Mouse (Mus musculus) E14TG2a.4 (cell line): Measurements from ENCODE around the gene Odc1.

ENCODE experiments used
- H3K27me3 ChIP-seq: 2 replicates; pipeline ENCODE4 v1.6.1; 2014; ENCODE audit warnings: low read length, control low read depth; ENCODE audit not compliant: insufficient read depth
- H3K36me3 ChIP-seq: 2 replicates; pipeline ENCODE4 v1.6.1; 2014; ENCODE audit warnings: low read length, control low read depth; ENCODE audit not compliant: insufficient read depth
- H3K4me1 ChIP-seq: replicated peaks from 2 replicates; pipeline ENCODE4 v1.6.1; 2014; ENCODE audit warnings: low read depth, low read length, control low read depth
- H3K4me3 ChIP-seq: replicated peaks from 2 replicates; pipeline ENCODE4 v1.5.1; 2014; ENCODE audit warnings: mild to moderate bottlenecking, low read length
- H3K9me3 ChIP-seq: 2 replicates; pipeline ENCODE4 v1.6.1; 2014; ENCODE audit warnings: low read length, control low read depth
- CTCF ChIP-seq: conservative IDR thresholded peaks from 2 replicates; pipeline ENCODE4 v1.5.1; 2014; ENCODE audit warnings: low read length
- NANOG ChIP-seq: IDR thresholded peaks from 2 replicates; pipeline ENCODE4 v1.6.1; 2014; ENCODE audit warnings: borderline replicate concordance, low read length, mixed read lengths
- POU5F1 ChIP-seq: IDR thresholded peaks from 2 replicates; pipeline ENCODE4 v1.6.1; 2014; ENCODE audit warnings: low read length, borderline replicate concordance

The Odc1 gene

GRCm38 (mm10) chr12:17511019-17511418, 33.6 kb upstream of the Odc1 start:
- TF ChIP-seq NANOG (no peak), CTCF (no peak), POU5F1 (no peak)
- H3K27me3 ChIP-seq = no peaks in the 10 kb centered on the region

GRCm38 (mm10) chr12:17529180-17529579, 15.4 kb upstream of the Odc1 start:
- H3K27me3 ChIP-seq = no peaks in the 10 kb centered on the region
- TF ChIP-seq NANOG (no peak), CTCF (no peak), POU5F1 (no peak)
- peaks cover 9% of the 10 kb centered on the region; the same call in 1 of the 2 replicates for H3K4me1 ChIP-seq
- no peaks in the 10 kb centered on the region for H3K36me3 ChIP-seq
- no peaks in the 10 kb centered on the region for H3K9me3 ChIP-seq
- no peak overlapping the region for H3K4me3 ChIP-seq

More at GRCm38 (mm10) chr12:17511019-17511418, 33.6 kb upstream of the Odc1 start:
- H3K4me1 ChIP-seq = peaks cover 17% of the 10 kb centered on the region
- H3K4me3 ChIP-seq = no peak overlapping the region
- 0 out of 2 replicates have a peak, but pooled peaks cover 2% of the 10 kb centered on the region for H3K9me3 ChIP-seq
- H3K36me3 ChIP-seq = no peaks in the 10 kb centered on the region

GRCm38 (mm10) chr12:17529726-17530125, 14.9 kb upstream of the Odc1 start:
- Histone ChIP-seq H3K9me3 (no peaks in the 10 kb centered on the region), H3K36me3 (no peaks in the 10 kb centered on the region), H3K4me1 (peaks cover 9% of the 10 kb centered on the region; the same call in 1 of the 2 replicates), H3K4me3 (no peak overlapping the region), H3K27me3 (no peaks in the 10 kb centered on the region)
- TF ChIP-seq CTCF = no peak
- no peak for TF ChIP-seq POU5F1
- no peak for TF ChIP-seq NANOG

GRCm38 (mm10) chr12:17530825-17531224, 13.8 kb upstream of the Odc1 start:
- H3K4me1 ChIP-seq = 0 out of 2 replicates have a peak, but pooled peaks cover 6% of the 10 kb centered on the region
- H3K4me3 ChIP-seq = no peak overlapping the region
- no peak for TF ChIP-seq NANOG
- TF ChIP-seq POU5F1 = no peak
- no peak for TF ChIP-seq CTCF
- H3K36me3 ChIP-seq = no peaks in the 10 kb centered on the region
- H3K27me3 ChIP-seq = no peaks in the 10 kb centered on the region
- no peaks in the 10 kb centered on the region for H3K9me3 ChIP-seq

- Histone ChIP-seq H3K4me1 (peaks cover 12% of the 10 kb centered on the region), H3K4me3 (no peak overlapping the region)
- TF ChIP-seq NANOG (no peak), POU5F1 (no peak), CTCF (no peak)
Observed at GRCm38 (mm10) chr12:17536222-17536621, 8.4 kb upstream of the Odc1 start.

GRCm38 (mm10) chr12:17537147-17537546, 7.4 kb upstream of the Odc1 start:
- TF ChIP-seq POU5F1 (no peak), NANOG (no peak), CTCF (no peak)
- H3K4me1 ChIP-seq = peaks cover 12% of the 10 kb centered on the region

More at GRCm38 (mm10) chr12:17536222-17536621, 8.4 kb upstream of the Odc1 start:
- Histone ChIP-seq H3K27me3 (peaks cover 3% of the 10 kb centered on the region; the same call in 1 of the 2 replicates), H3K9me3 (no peaks in the 10 kb centered on the region), H3K36me3 (no peaks in the 10 kb centered on the region)

GRCm38 (mm10) chr12:17538087-17538486, 6.5 kb upstream of the Odc1 start:
- TF ChIP-seq NANOG (no peak), CTCF (no peak), POU5F1 (no peak)
- Histone ChIP-seq H3K4me3 (no peak overlapping the region), H3K4me1 (peaks cover 12% of the 10 kb centered on the region), H3K27me3 (peaks cover 7% of the 10 kb centered on the region; the same call in 1 of the 2 replicates), H3K9me3 (no peaks in the 10 kb centered on the region), H3K36me3 (no peaks in the 10 kb centered on the region)

More at GRCm38 (mm10) chr12:17537147-17537546, 7.4 kb upstream of the Odc1 start:
- H3K9me3 ChIP-seq = no peaks in the 10 kb centered on the region
- peaks cover 7% of the 10 kb centered on the region; the same call in 1 of the 2 replicates for H3K27me3 ChIP-seq
- H3K4me3 ChIP-seq = no peak overlapping the region
- no peaks in the 10 kb centered on the region for H3K36me3 ChIP-seq

- peaks cover 7% of the 10 kb centered on the region; the same call in 1 of the 2 replicates for H3K27me3 ChIP-seq
- H3K9me3 ChIP-seq = no peaks in the 10 kb centered on the region
- H3K4me1 ChIP-seq = peaks cover 20% of the 10 kb centered on the region
- no peak overlapping the region for H3K4me3 ChIP-seq
- TF ChIP-seq POU5F1 = no peak
- TF ChIP-seq NANOG = no peak
- TF ChIP-seq CTCF = no peak
- H3K36me3 ChIP-seq = no peaks in the 10 kb centered on the region
Observed at GRCm38 (mm10) chr12:17539041-17539440, 5.6 kb upstream of the Odc1 start.
